Mouse (Mus musculus) T-helper 2 cell (primary cell): ENCODE measurements around the gene Plcb3.

ENCODE experiments used
- in situ Hi-C: fragments of 300-600 bp; cut with MboI, MseI; formaldehyde crosslinking; loops from one replicate; pipeline ENCODE4 v1.15.1; 2025; ENCODE audit warnings: high pct_unique_total_duplicates

Gene Plcb3

GRCm38 (mm10) chr19:6975537-6976521, at the start of gene Plcb3:
TSS of gene Plcb3 (minus strand) at chr19:6976470.
- in situ Hi-C loops: loop anchor here (5.0 kb wide), 2 partner anchors 39 to 64 kb away; partner anchors contain the start of gene Prdx5

- in situ Hi-C loops: no loop called here
These were observed 44.0 kb upstream of the Plcb3 start for GRCm38 (mm10) chr19:7020224-7020641.

- in situ Hi-C loops: no loop called here
These were observed 42.9 kb upstream of the Plcb3 start, which contains the start of gene Fermt3 for GRCm38 (mm10) chr19:7019191-7019590. TSS of gene Fermt3 (minus strand) at chr19:7019469.

GRCm38 (mm10) chr19:7018546-7018945, 42.3 kb upstream of the Plcb3 start:
- in situ Hi-C loops: no loop called here

- in situ Hi-C loops: no loop called here
These were observed 41.5 kb upstream of the Plcb3 start for GRCm38 (mm10) chr19:7017541-7018457.

GRCm38 (mm10) chr19:7014481-7015135, 38.3 kb upstream of the Plcb3 start:
- in situ Hi-C loops: no loop called here

GRCm38 (mm10) chr19:7013984-7014383, 37.7 kb upstream of the Plcb3 start:
- in situ Hi-C loops: no loop called here

- in situ Hi-C loops: no loop called here
These were observed 36.2 kb upstream of the Plcb3 start for GRCm38 (mm10) chr19:7012426-7012825.

- in situ Hi-C loops: no loop called here
These were observed 30.8 kb upstream of the Plcb3 start for GRCm38 (mm10) chr19:7006892-7007593.

- in situ Hi-C loops: loop anchor here (10.0 kb wide), 1 partner anchor 1745 kb away; the partner anchor contains the start of genes 1700092M07Rik and Stx5a
These were observed 23.2 kb upstream of the Plcb3 start for GRCm38 (mm10) chr19:6999360-7000063.

- in situ Hi-C loops: loop anchor here (10.0 kb wide), 1 partner anchor 1747 kb away; the partner anchor contains the start of genes 1700092M07Rik and Stx5a
These were observed 21.5 kb upstream of the Plcb3 start for GRCm38 (mm10) chr19:6997721-6998290.

GRCm38 (mm10) chr19:6996006-6996405, 19.7 kb upstream of the Plcb3 start, which contains the start of the genes Nudt22 and Trpt1:
TSS of gene Nudt22 (minus strand) at chr19:6996117.
TSS of gene Trpt1 (plus strand) at chr19:6996131.
- in situ Hi-C loops: loop anchor here (10.0 kb wide), 1 partner anchor 1749 kb away; the partner anchor contains the start of genes 1700092M07Rik and Stx5a

- in situ Hi-C loops: loop anchor here (10.0 kb wide), 1 partner anchor 1749 kb away; the partner anchor contains the start of genes 1700092M07Rik and Stx5a
These were observed 19.2 kb upstream of the Plcb3 start for GRCm38 (mm10) chr19:6995255-6995991.

GRCm38 (mm10) chr19:6994489-6994888, 18.2 kb upstream of the Plcb3 start:
- in situ Hi-C loops: loop anchor here (10.0 kb wide), 1 partner anchor 1750 kb away; the partner anchor contains the start of genes 1700092M07Rik and Stx5a

GRCm38 (mm10) chr19:6994002-6994401, 17.7 kb upstream of the Plcb3 start:
- in situ Hi-C loops: loop anchor here (10.0 kb wide), 1 partner anchor 1751 kb away; the partner anchor contains the start of genes 1700092M07Rik and Stx5a

GRCm38 (mm10) chr19:6993011-6993770, 16.9 kb upstream of the Plcb3 start:
- in situ Hi-C loops: loop anchor here (10.0 kb wide), 1 partner anchor 1752 kb away; the partner anchor contains the start of genes 1700092M07Rik and Stx5a
